Mouse (Mus musculus) layer of hippocampus, adult 8-10 months (tissue): ENCODE data around the gene Nxph1. TPM values are rescaled to one million over a fixed set of nuclear protein-coding genes. Genes with fewer than 3 reads are reported as not detected.

ENCODE experiments used
- DNase-seq, 2 experiments: peaks; one replicate each; pipeline ENCODE4 v3.0.0; 2022; ENCODE audit warnings: low spot score in 2 of 2
- total RNA-seq, 4 experiments: library from RNA; stranded (reverse); gene quantifications; 2 replicates each; pipeline ENCODE4 v1.2.4; 2022

The Nxph1 gene
- total RNA-seq, 4 experiments from 2014 or later, result 37.4 to 38.6 (median 38.1) TPM

DNA sequence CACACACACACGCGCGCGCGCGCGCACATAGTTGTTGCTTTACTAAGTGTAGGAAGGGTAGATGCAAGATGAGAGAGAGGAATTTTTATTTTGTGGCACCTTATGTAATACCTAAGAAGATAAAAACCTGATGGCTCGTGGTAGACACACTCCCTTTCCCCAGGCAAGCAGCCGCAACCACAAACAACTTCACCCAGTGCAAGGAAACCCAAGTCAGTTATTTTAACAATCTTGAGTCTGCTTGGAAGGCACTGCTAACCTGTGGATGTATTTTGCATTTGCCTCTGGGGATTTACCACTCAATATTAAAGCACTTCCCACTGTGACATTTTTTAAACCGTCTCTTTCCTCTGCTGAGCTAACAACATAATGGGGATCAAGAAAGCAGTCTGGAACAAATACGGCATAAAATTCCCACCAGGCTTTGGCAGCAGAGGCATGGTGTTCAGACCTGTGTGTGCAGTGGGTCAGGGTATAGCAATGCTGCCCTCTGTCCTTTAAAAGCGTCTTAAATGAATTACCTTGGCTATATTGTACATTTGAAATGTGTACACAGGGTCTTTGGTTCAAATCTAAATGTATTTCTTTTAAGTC, 176.2 kb downstream of the Nxph1 start:
- DNase-seq, result no peak

GRCm38 (mm10) chr6:9133589-9134279, 185.5 kb downstream of the Nxph1 start:
- no peak for DNase-seq

GRCm38 (mm10) chr6:9147966-9148365, 199.7 kb downstream of the Nxph1 start:
- DNase-seq, result no peak

DNA sequence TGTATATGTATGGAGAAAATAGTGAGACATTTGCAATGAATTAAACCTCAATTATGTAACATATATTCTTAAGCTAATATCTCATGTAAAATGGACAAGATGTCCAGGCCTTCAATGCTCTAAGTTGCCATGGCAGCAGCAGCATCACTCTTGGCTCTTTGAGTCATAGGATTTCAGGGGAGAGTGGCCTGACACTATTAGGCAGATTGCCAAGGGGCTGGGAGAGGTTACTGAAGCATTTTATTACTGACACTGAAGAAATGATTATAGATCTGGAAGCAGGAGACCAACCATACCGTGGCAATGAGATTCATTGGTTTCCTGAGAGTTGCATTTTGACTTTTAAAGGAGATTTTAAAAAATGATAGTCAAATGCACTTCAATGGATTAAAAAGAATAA, 201.6 kb downstream of the Nxph1 start:
- no peak for DNase-seq

DNA sequence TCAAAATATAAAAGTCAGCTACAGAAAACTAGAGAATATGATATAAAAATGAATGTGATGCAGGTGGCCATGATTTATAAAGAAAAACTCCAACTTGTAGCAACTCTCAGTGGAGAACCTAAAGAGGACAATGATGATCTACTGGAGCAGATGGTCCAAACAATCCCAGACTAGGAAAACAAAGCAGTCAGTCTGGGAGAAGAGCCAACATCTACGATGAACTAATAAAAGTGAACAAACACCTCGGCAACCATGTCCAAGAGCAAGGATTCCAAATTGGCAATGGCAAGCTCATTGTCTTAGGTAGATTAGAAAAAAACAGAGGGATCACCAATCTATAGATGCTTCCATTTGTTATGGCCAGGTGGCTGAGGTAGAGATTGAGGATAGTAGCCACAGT, 211.0 kb downstream of the Nxph1 start:
- no peak for DNase-seq

DNA sequence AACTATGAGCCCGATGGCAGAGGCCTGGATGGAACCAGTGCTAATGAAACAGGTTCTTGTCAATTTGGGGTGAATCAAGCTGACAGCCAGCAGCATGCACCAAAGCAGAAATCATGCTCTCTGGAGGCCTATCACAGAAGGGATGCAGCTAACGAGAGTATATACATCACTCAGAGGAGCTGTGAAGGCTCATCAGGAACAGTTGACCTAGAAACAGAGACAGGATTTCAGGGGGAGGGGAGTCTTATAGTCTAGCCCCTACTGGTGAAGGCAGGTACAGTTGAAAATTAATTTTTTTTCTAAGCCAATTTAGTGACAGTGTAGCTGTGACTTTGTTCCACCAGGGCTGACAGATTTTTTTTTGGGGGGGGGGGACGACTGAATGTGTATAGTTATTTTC, 234.2 kb downstream of the Nxph1 start:
- DNase-seq, result no peak

DNA sequence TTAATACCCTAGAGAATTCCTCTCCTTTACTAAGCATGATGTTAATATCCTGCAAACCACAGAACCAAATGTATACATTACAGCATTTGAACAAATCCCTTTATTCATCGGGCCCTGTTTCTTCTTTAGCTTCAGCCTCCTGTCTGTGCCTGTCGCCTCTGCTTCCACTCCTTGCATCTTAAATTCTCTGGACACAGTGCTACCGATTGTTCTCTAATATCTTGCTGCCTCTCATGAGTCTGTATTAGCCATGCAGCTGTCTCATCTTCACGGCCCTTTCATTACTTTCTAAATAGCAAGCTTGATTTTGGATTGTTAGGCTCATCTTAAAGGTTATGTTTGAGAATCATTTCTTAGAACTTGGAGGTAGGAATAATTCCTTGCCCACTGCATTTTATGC, 262.5 kb downstream of the Nxph1 start:
- DNase-seq, result no peak

DNA sequence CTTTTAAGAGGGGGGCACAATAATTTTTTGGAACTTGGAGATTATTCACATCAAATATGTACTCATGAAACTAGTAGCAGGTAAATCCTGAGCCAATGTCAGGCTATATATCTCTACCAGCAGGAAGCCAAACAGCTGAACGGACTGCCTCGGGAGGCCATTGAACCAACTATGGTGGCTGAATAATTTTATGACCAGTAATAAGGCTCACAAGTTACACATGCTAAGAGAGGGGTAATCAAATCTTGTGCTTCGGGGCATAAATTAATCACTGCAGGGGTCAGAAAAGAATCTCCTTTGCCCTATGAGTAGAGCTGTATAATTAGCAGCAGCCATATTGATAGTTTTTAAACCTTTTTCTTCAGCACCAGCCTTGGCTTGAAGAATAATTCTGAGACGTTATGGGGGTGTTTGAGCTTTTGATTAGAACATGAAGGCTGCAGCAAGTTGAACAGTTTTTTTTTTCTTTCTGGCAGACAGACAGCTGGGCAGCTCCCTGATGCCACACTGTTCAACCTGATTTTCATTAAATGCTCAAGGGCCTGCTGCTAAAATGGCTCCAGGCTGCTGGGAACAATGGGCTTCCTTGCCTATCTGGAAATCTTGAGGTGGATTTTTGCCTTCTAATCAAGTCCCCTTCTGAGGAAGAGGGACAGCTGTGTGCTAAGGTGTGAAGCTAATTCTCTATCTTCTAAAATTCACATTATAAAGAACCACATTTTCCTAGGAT, 272.7 kb downstream of the Nxph1 start:
- DNase-seq, result no peak

- no peak for DNase-seq
Observed at GRCm38 (mm10) chr6:9234802-9235201, 286.6 kb downstream of the Nxph1 start.

- DNase-seq, result no peak
Observed at GRCm38 (mm10) chr6:9267998-9268397, 319.8 kb downstream of the Nxph1 start.

Other genes starting within 250 kb of the Nxph1 start
- 10 to 100 TPM; 54.8 to 63.2 (median 57.9) TPM for gene Ica1, start 169.9 kb upstream of the Nxph1 start, total RNA-seq